Mouse (Mus musculus) mammary gland, adult 2 months (tissue): ENCODE results near the gene Krcc1. TPM values are rescaled to one million over a fixed set of nuclear protein-coding genes. Genes with fewer than 3 reads are reported as not detected.

Experiments used
- polyA plus RNA-seq: library from polyadenylated mRNA; depleted of rRNA; stranded (reverse); fragments of >200 nt; gene quantifications from 2 replicates; pipeline ENCODE4 v1.2.3, GENCODE M21; 2012; ENCODE audit warnings: low replicate concordance; rRNA removed

The Krcc1 gene
- polyA plus RNA-seq, result 7.2 and 14.7 TPM in 2 replicates

DNA sequence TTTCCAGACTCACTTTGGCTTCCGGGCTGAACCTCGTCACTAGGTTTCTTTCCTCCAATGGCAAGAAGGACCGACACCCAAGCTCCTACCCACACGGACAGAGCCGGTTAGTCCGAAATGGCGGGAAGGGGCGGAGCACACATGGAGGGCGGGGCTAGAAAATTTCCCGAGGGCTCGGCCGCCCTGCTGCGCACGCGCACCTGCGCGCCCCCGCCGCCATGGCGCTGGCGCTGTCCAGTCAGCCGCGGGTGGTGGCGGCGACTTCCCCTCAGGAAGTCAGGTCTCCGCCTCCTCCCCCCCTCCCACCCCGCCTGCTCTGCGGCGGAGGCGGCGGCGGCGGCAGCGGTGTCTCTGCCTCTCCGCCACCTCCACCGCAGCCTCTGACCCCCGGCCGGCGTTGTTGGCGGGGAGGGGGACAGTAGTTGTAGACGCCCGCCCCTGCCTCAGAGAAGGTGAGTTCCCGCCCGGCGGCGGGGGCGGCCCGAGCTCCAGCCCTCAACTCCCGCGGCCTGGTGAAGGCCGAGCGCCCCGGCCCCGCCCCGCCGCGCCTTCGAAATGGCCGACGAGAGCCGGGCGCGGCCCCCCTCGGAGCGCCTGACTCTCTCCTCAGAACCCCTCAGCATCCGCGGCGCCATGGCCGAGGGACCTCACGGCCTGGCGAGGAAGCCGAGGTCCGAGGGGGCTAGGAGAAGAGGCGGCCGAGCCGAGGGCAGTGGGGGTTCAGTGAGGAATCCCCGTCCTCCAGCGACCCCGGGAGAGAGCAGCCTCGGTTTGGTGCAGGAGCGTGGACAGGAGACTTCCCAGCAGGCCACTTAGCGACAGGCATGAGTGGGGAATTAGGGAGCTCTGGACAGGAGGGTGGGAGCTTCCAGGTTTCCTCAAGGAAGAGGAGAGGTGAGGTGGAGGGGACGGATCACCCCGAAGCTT, at the start of gene Krcc1:
Gene Krcc1 (plus strand): TSS at position 289 of the 927 bp plus-strand sequence.

GRCm38 (mm10) chr6:71321826-71322283, 50.4 kb downstream of the Krcc1 start, which contains the start of gene Smyd1:
Smyd1 (minus strand) TSS chr6:71322233.

DNA sequence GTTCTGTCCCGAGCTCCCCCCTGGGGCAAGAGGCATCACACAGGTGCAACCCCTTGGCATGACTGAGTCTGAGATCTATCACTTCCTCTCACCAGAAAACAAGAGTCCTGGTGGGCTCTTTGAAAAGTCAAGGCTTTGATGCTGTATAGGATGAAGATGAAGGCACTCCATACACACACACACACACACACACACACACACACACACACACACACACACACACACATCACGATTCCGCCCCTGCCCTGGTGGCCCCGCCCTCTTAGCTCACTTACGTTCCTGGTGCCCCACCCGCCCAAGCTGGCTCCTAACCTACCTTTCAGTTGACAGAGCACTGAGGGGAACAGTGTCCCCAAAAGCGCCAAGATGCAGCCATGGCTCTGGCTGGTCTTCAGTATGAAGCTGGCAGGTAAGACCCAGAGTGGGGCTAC, 51.0 kb downstream of the Krcc1 start, which contains the start of gene Cd8b1:
Gene Cd8b1 (plus strand): TSS at position 298 of the 431 bp plus-strand sequence.

Other genes with a start within 250 kb of the Krcc1 start
- gene Thnsl2, start 127.2 kb upstream of the Krcc1 start, polyA plus RNA-seq, result 10.6 and 15.9 TPM in 2 replicates
- gene Fabp1, start 71.8 kb upstream of the Krcc1 start, polyA plus RNA-seq, result 2.9 TPM in 1 of 2 replicates, not detected in the other
- gene Smyd1, start 50.6 kb downstream of the Krcc1 start, polyA plus RNA-seq, result 0.73 and 44.1 TPM in 2 replicates
- gene Cd8b1, start 51.1 kb downstream of the Krcc1 start, polyA plus RNA-seq, result 29.0 and 33.4 TPM in 2 replicates
- 24.0 and 28.6 TPM in 2 replicates for gene Cd8a, start 101.8 kb downstream of the Krcc1 start, polyA plus RNA-seq
- gene Rmnd5a, start 169.0 kb downstream of the Krcc1 start, polyA plus RNA-seq, result 23.0 and 58.6 TPM in 2 replicates
- gene Rnf103, start 222.2 kb downstream of the Krcc1 start, polyA plus RNA-seq, result 11.6 and 29.7 TPM in 2 replicates